11 mouse cellular contexts compared by ENCODE assay signal in the genomic region with DNA sequence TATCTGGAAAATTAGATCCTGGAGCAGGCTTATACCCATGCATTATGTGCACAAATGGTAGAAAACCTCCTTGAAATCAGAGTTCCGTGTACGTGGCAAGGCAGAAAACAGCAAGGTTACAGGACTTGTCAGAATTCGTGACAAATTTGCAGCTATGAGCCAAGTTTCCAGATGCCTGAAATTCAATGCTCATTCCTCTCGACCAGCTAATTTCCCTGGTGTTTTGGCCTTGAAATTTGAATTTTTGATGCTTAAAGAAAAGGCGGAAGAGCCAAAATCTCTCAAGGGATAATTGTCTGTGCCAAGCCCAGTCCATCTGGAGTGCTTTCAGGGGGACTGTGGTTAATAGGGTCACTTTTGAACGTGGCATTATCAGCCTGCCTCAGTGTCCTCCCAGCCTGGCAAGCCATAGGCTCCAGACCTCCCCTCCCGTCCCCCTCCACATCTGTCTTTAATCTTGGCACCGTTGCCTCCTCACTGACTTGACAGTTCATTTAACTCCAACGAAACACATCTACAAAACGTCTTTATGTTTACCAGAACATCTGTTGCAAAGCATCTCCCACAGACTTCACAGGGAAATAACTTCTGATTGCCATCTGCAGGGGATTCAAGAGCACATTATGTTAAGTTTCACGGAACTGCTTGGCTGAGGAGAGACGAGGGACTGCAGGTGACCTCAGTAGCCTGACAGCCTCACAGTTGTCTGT. TPM values are rescaled to one million over a fixed set of nuclear protein-coding genes. Genes with fewer than 3 reads are reported as not detected.
DNase-seq lines count a peak whose midpoint lies in the region; ATAC-seq lines count a peak whose summit lies in the region.
"Had no signal": no experiment of that assay in that cellular context is flagged by ENCODE, and none has a peak within 500 bp of the region (broad histone marks: within the 10 kb centered on the region; RNA-seq: fewer than 3 reads in every experiment).

No protein-coding gene starts in this region.

- intact Hi-C loops in heart, postnatal 14 days (cut with DNase I): no loop called here

- no peak for DNase-seq in heart, postnatal 14 days
- DNase-seq in 3T3-L1 (ENCODE audit: low read depth, low spot score): peak; percentile 35
- DNase-seq in embryonic facial prominence, embryonic 11.5 days (ENCODE audit: low spot score): peak; percentile 77
- no peak for DNase-seq in adrenal gland, adult 2 months
- no peak for DNase-seq in adrenal gland, postnatal 36 days
- no peak for DNase-seq in left cerebral cortex, adult 11 months (ENCODE audit: low spot score)
- DNase-seq: right cerebral cortex, postnatal 14 days had no signal

- peak overlapping the region; percentile 65 for H3K27ac ChIP-seq in heart, embryonic 15.5 days
- H3K27ac ChIP-seq in embryonic facial prominence, embryonic 11.5 days (replicated peaks; ENCODE audit: low read depth, low read length): 0 out of 2 replicates have a peak overlapping the region, but pooled peaks have one; percentile 13
- H3K27ac ChIP-seq in intestine, embryonic 16.5 days (ENCODE audit: low read length): peak overlapping the region; percentile 49; the same call in 1 of the 2 replicates
- H3K27ac ChIP-seq: macrophage had no signal

- no peaks in the 10 kb centered on the region for H3K36me3 ChIP-seq in heart, embryonic 15.5 days
- H3K36me3 ChIP-seq in embryonic facial prominence, embryonic 11.5 days (replicated peaks; ENCODE audit: control insufficient read depth, insufficient read depth, low read depth, low read length): no peaks in the 10 kb centered on the region
- no peaks in the 10 kb centered on the region for H3K36me3 ChIP-seq in intestine, embryonic 16.5 days (ENCODE audit: control insufficient read depth, insufficient read depth, low read length)

- no peaks in the 10 kb centered on the region for H3K9me3 ChIP-seq in heart, embryonic 15.5 days (replicated peaks)
- H3K9me3 ChIP-seq in embryonic facial prominence, embryonic 11.5 days (replicated peaks; ENCODE audit: control insufficient read depth, low read length): no peaks in the 10 kb centered on the region
- no peaks in the 10 kb centered on the region for H3K9me3 ChIP-seq in intestine, embryonic 16.5 days (ENCODE audit: control insufficient read depth, low read length)

- H3K9ac ChIP-seq in heart, embryonic 15.5 days: no peak overlapping the region
- no peak overlapping the region for H3K9ac ChIP-seq in embryonic facial prominence, embryonic 11.5 days (replicated peaks; ENCODE audit: low read length)
- no peak overlapping the region for H3K9ac ChIP-seq in intestine, embryonic 16.5 days (ENCODE audit: low read depth, low read length)

- H3K4me2 ChIP-seq in heart, embryonic 15.5 days: no peak overlapping the region
- H3K4me2 ChIP-seq in embryonic facial prominence, embryonic 11.5 days (ENCODE audit: low read depth, low read length): peak overlapping the region; percentile 7
- H3K4me2 ChIP-seq in intestine, embryonic 16.5 days (ENCODE audit: low read depth, low read length): no peak overlapping the region

- 30% methylated on average over 12 of the region's 12 CpGs for WGBS in heart, embryonic 15.5 days
- WGBS in embryonic facial prominence, embryonic 11.5 days: 22% methylated on average over 12 of the region's 12 CpGs
- WGBS in intestine, embryonic 16.5 days: 39% methylated on average over 12 of the region's 12 CpGs

- no peaks in the 10 kb centered on the region for H3K27me3 ChIP-seq in heart, embryonic 15.5 days
- H3K27me3 ChIP-seq in embryonic facial prominence, embryonic 11.5 days (ENCODE audit: control insufficient read depth, insufficient read depth, low read length): no peaks in the 10 kb centered on the region
- H3K27me3 ChIP-seq in intestine, embryonic 16.5 days (replicated peaks; ENCODE audit: control insufficient read depth, insufficient read depth, low read length): no peaks in the 10 kb centered on the region

- H3K4me1 ChIP-seq in heart, embryonic 15.5 days (replicated peaks): peaks cover 28% of the 10 kb centered on the region
- H3K4me1 ChIP-seq in embryonic facial prominence, embryonic 11.5 days (ENCODE audit: control insufficient read depth, insufficient read depth, low read length): peaks cover 3% of the 10 kb centered on the region
- H3K4me1 ChIP-seq in intestine, embryonic 16.5 days (ENCODE audit: control insufficient read depth, insufficient read depth, low read length): peaks cover 16% of the 10 kb centered on the region

- ATAC-seq in heart, embryonic 15.5 days (replicated peaks; ENCODE audit: insufficient number of reproducible peaks, insufficient read depth, low FRiP score, low read depth): no peak; the same call in 1 of the 2 replicates
- peak; percentile 61; the same call in 1 of the 2 replicates for ATAC-seq in embryonic facial prominence, embryonic 11.5 days (replicated peaks; ENCODE audit: insufficient number of reproducible peaks, low FRiP score, low TSS enrichment, low read depth)
- peak; percentile 60 for ATAC-seq in intestine, embryonic 16.5 days
- ATAC-seq: inflammation-experienced regulatory T-cells, adult 6 months had no signal

- H3K4me3 ChIP-seq in heart, embryonic 15.5 days: no peak overlapping the region
- H3K4me3 ChIP-seq in embryonic facial prominence, embryonic 11.5 days (ENCODE audit: low read depth, low read length): no peak overlapping the region
- H3K4me3 ChIP-seq in intestine, embryonic 16.5 days (ENCODE audit: low read length): no peak overlapping the region

RNA-seq across cellular contexts. Expression of gene Zc2hc1b, which starts 6.9 kb away (rescaled TPM):
- polyA plus RNA-seq in heart, embryonic 15.5 days (2015; fragmentation: Nextera tagmentation; extraction: Ambion mirVana): not detected in 2 replicates
- total RNA-seq in heart, postnatal 14 days (2021): not detected
- polyA plus RNA-seq in embryonic facial prominence, embryonic 11.5 days (2014; fragmentation: Nextera tagmentation; extraction: Ambion mirVana): not detected in 2 replicates
- polyA plus RNA-seq in intestine, embryonic 16.5 days (2015; fragmentation: Nextera tagmentation; extraction: Ambion mirVana): not detected in 2 replicates
- total RNA-seq in adrenal gland, adult 2 months (2021): not detected
- polyA plus RNA-seq in adrenal gland, adult 2 months (2012; rRNA removed): not detected in 2 replicates
- not detected for total RNA-seq in adrenal gland, postnatal 36 days (2021)
- polyA plus RNA-seq: inflammation-experienced regulatory T-cells, adult 6 months; macrophage had no signal

RNA-seq across cellular contexts. Expression of gene Ltv1, which starts 22.1 kb away (rescaled TPM):
- 42.7 and 46.0 TPM in 2 replicates for polyA plus RNA-seq in heart, embryonic 15.5 days (2015; fragmentation: Nextera tagmentation; extraction: Ambion mirVana)
- total RNA-seq in heart, postnatal 14 days (2021): 10 to 100 TPM; 19.9 to 20.1 TPM
- polyA plus RNA-seq in embryonic facial prominence, embryonic 11.5 days (2014; fragmentation: Nextera tagmentation; extraction: Ambion mirVana): 83.2 and 85.0 TPM in 2 replicates
- 69.2 and 74.4 TPM in 2 replicates for polyA plus RNA-seq in intestine, embryonic 16.5 days (2015; fragmentation: Nextera tagmentation; extraction: Ambion mirVana)
- total RNA-seq in adrenal gland, adult 2 months (2021): 10 to 100 TPM; 46.6 to 48.4 TPM
- 4.8 and 5.6 TPM in 2 replicates for polyA plus RNA-seq in adrenal gland, adult 2 months (2012; rRNA removed)
- total RNA-seq in adrenal gland, postnatal 36 days (2021): 10 to 100 TPM; 38.6 to 50.1 TPM

Comparison
In these comparisons a context has a peak if more than half of its experiments do, and no peak if none do; other contexts are left out.
1. H3K27ac ChIP-seq: peak in every context shown above with its lines; median percentile 65 in heart, embryonic 15.5 days; 49 in intestine, embryonic 16.5 days; 13 in embryonic facial prominence, embryonic 11.5 days.
2. DNase-seq: peak in 3T3-L1 (single experiment) and embryonic facial prominence, embryonic 11.5 days (single experiment); none in heart, postnatal 14 days (0 of 2), adrenal gland, adult 2 months (single experiment), adrenal gland, postnatal 36 days (0 of 2) and left cerebral cortex, adult 11 months (single experiment).